Mouse (Mus musculus) kidney, adult 2 months (tissue): ENCODE data around the gene Cc2d2b.

Experiments used
- CTCF ChIP-seq: fragments of 200-500 bp; conservative IDR thresholded peaks from 2 replicates; pipeline ENCODE4 v1.5.1; 2011; ENCODE audit warnings: low read depth, mild to moderate bottlenecking, control low read depth, low read length, moderate library complexity, mixed read lengths; ENCODE audit not compliant: insufficient read depth, insufficient read length
- POLR2A ChIP-seq: fragments of 200-500 bp; IDR thresholded peaks from one replicate; pipeline ENCODE4 v1.6.1; 2011; ENCODE audit warnings: low read depth, low read length, control low read depth

DNA sequence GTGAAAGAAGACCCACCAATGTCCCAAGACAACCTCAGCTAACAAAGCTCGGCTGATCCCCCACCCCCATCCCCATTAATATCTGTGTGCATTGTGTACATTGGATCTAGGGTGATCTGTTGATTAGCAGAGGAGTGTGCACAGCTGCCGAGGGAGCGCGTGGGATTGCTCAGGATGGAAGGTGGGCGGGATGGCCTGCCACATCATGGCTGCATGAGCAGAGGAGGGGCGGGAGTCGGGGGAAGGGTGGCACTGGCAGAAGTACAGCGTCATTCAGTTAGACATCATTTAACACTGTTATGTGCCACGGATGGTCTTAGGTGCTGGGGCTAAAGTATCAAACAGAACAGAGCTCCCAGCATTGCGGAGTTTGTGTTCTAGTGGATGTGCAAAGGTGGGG, 25.0 kb upstream of the Cc2d2b start:
- no peak for TF ChIP-seq POLR2A
- TF ChIP-seq CTCF: no peak
